Mouse (Mus musculus) CH12.LX (cell line): ENCODE data around the gene Atp2b2.

ENCODE experiments used
- CTCF ChIP-seq, 2 experiments: IDR thresholded peaks in 1 of 2; conservative IDR thresholded peaks in 1 of 2; 2 replicates each; pipeline ENCODE4 v1.5.1; 2011 to 2012; ENCODE audit warnings: low read depth in 2 of 2, low read length in 2 of 2, improper control_type of control experiment in 1 of 2, inconsistent platforms in 1 of 2, mild to moderate bottlenecking in 1 of 2, moderate library complexity in 1 of 2
- ELF1 ChIP-seq: IDR thresholded peaks from 2 replicates; pipeline ENCODE4 v1.6.1; 2014; ENCODE audit warnings: low read depth, mild to moderate bottlenecking, inconsistent platforms, low read length, improper control_type of control experiment
- ETS1 ChIP-seq: conservative IDR thresholded peaks from 2 replicates; pipeline ENCODE4 v1.6.1; 2012; ENCODE audit warnings: low read depth, mild to moderate bottlenecking, inconsistent platforms, low read length, improper control_type of control experiment, moderate library complexity
- JUND ChIP-seq: conservative IDR thresholded peaks from 2 replicates; pipeline ENCODE4 v1.6.1; 2011; ENCODE audit warnings: low read depth, low read length, improper control_type of control experiment
- MEF2A ChIP-seq: IDR thresholded peaks from 2 replicates; pipeline ENCODE4 v1.6.1; 2014; ENCODE audit warnings: low read depth, mild to moderate bottlenecking, inconsistent platforms, low read length, improper control_type of control experiment, borderline replicate concordance
- MXI1 ChIP-seq: IDR thresholded peaks from 2 replicates; pipeline ENCODE4 v1.6.1; 2011; ENCODE audit warnings: mild to moderate bottlenecking, low read depth, low read length, improper control_type of control experiment
- RAD21 ChIP-seq: IDR thresholded peaks from 2 replicates; pipeline ENCODE4 v1.6.1; 2011; ENCODE audit warnings: low read depth, mild to moderate bottlenecking, low read length, improper control_type of control experiment, moderate library complexity
- UBTF ChIP-seq: IDR thresholded peaks from 2 replicates; pipeline ENCODE4 v1.6.1; 2012; ENCODE audit warnings: low read depth, mild to moderate bottlenecking, inconsistent platforms, low read length, improper control_type of control experiment, moderate library complexity
- ZNF384 ChIP-seq: IDR thresholded peaks from 2 replicates; pipeline ENCODE4 v1.6.1; 2012; ENCODE audit warnings: low read depth, low read length, improper control_type of control experiment, inconsistent platforms

DNA sequence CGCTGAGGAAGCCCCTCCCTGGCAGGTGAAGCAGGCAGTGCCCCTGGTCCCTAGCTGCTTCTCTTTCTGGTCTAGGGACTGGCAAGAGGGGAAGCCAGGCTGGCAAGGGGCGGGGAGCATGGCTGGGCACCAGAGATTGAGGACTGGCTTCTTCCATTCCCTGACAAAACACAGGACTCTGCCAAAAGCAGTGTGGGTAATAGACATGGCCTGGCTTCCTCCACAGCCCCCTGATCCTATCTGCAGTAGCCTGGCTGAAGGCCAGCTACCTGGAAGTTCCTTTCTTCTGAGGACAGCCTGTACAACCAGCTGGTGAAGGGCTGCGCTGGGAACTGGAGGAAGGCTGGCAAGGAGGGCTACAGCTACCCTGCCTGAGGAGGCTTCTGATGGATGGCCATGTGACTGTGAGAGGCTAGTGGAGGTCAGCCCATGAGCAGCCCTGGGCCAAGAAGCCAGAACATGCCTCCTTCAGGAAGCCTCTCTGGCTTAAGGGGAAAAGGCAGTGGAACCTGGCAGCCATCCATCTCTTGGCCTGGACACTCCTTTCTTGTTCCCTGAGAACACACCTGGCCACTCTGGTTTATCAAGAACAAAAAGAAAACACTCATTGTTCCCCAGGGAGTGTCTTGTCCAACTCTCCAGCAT lies 131.9 kb downstream of the Atp2b2 start:
- TF ChIP-seq CTCF (conservative IDR thresholded peaks at IDR 0.05 in 1 of 2, IDR thresholded peaks at IDR 0.05 in 1 of 2; ENCODE audit: low read depth in 2 of 2, low read length in 2 of 2), result no peak
- no peak for TF ChIP-seq MEF2A
- TF ChIP-seq ELF1, result no peak
- TF ChIP-seq UBTF, result no peak
- TF ChIP-seq ETS1, result no peak
- TF ChIP-seq RAD21, result no peak
- no peak for TF ChIP-seq ZNF384
- no peak for TF ChIP-seq MXI1
- no peak for TF ChIP-seq JUND
